Mouse (Mus musculus) erythroid progenitor cell, adult 5-6 weeks (primary cell): ENCODE measurements at regions not wholly inside any gene's neighbourhood (a gene's known extent, or its start where the extent isn't known, plus 50 kb on each side); places are given as distances from the start of the nearest gene placed in this dataset.

ENCODE experiments used
- ATAC-seq: replicated peaks from 2 replicates; pipeline ENCODE4 v1.8.0; 2016; ENCODE audit warnings: moderate number of reproducible peaks, mild to moderate bottlenecking, moderate TSS enrichment, inconsistent platforms; ENCODE audit not compliant: poor library complexity, low FRiP score, severe bottlenecking

DNA sequence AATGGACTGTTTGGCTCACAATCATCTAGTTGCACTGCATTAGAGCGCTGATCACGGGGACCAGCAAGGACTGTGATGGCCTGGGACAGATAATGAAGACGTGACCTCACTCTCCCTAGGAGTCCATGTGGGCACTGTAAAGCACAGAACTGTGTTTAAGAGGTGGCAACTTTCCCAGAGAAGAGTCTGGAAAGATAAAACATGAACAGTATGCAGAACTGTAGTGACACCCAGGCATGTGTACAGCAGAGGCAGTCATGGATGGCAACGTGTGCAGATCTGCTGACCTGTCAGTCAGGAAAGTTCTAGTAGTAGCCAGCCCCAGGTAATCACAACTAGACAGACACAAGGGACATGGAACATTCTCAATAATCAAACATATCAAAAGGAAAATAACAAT is 63.8 kb upstream of the Peli1 start:
- ATAC-seq: no peak

DNA sequence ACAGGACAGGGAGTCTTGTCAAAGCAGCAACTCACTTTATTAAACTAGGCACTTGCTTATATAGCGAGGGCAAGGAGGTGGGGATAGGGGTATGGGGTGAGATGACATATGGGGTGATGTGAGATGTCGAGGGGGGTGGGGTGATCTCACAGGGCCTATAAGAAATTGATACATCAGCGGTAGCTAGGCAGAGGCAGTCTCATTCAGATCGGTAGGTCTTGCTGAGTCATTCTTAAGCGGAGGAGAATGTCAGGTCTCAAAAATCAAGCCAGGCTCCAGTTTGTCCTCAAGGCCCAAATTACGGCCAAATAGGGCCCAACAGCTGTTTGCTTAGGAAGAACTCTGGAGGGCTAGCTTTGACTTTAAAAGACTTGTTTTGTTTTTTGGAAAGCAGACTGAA is 60.7 kb upstream of the Peli1 start:
- no peak for ATAC-seq

DNA sequence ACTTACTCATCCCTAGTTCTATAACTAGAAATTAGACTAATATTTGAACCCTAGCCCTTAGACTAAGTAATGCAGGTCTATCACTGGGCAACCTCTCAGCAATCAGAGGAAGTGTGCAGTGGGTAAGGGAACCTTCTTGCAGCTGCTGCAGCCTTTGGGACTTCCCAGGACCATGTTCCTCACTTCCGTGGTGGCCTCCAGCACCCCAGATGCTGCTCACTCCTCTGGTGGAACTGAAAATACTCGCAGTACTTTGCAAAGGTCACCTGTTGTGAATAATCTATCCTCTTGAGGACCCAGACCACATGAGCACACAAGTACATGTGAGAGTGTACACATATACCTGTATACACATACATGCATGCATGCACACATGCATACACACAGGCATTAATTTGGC is 59.3 kb upstream of the Peli1 start:
- no peak for ATAC-seq

DNA sequence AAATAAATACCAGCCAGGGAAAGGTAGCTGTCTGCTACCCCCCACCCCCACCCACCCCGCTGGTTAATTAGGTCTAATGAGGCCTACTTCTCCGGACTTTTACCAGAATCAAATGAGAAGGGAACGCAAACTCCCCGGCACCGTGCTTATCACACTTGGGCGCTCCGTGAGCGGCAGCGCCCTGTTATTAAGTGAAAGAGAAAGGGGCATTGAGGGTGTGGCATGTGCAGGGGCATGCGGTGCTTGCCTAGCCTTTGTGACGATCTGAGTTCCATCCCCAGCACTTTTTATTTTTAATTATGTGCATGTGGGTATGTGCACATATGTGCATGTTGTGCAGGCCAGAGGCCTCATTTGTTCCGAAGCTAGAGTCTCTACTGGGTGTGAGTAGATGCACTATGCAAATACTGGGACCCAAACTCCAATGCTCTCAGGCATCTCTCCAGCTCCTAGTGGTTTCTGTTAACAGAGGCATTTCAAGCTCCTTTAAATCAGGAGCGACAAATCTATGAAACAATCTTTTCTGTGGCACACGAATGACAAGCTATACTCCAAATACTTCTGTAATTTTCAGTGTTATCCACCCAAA is 57.8 kb upstream of the Peli1 start:
- ATAC-seq: no peak

DNA sequence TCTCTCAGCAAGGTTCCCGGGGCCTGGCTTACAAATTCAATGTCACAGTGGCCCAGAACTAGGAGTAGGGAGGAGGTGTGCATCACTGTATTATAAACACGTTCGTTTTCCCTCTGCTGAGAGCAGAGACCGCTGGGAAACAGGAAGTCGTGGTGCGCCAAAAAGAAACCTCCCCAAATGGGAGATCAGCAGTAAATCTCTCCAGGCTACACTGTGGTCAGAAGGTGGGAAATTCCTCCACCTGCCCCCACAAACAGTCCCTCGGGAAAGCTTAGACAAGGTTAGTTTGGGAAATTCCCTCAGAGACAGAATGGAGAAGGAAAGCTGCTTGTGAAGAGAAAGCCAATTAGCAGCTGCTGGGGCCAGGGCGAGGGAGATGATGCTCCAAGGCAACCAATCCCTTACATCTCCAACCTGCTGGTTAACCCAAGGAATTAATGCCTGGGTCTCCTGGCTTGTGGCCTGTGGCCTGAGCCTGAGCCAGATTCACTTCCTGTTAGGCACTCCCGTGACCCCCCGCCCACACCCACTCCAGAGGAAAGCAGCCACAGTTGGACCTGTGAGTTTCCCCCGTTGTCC is 57.2 kb upstream of the Peli1 start:
- no peak for ATAC-seq

DNA sequence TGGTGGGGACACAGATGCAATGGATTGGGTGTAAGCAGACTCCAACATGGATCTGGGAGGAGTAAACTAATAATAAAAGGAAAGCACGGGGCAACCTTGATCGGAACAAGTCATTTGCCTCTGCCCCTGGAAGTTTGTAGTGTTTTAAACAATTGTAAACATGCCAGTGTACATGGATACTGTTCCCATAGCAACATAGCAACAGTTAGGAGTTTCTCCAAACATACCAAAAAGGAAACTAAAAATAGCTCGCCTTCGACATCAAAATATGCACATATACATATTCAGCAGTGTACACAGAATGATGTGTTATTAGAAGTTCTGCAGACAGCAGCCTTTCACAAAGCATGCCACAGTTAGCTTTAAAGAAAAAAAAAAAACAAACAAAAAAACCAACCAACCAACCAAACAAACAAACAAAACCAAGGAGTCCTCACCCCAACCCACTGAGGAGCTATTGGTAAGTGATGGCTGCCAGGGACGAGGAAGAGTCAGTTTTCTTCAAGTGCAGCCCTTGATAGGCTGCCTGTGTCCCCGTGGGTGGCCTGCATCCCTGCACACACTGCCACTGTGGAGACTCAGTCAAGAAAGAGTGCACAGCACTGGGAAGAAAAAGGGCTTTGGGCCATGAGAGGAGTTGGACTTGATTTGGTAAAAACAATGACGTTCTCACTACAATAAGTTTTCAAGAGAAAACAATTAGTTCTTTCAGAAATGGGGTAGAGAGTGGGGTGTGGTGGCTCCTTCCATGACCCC is 54.8 kb upstream of the Peli1 start:
- ATAC-seq: no peak

DNA sequence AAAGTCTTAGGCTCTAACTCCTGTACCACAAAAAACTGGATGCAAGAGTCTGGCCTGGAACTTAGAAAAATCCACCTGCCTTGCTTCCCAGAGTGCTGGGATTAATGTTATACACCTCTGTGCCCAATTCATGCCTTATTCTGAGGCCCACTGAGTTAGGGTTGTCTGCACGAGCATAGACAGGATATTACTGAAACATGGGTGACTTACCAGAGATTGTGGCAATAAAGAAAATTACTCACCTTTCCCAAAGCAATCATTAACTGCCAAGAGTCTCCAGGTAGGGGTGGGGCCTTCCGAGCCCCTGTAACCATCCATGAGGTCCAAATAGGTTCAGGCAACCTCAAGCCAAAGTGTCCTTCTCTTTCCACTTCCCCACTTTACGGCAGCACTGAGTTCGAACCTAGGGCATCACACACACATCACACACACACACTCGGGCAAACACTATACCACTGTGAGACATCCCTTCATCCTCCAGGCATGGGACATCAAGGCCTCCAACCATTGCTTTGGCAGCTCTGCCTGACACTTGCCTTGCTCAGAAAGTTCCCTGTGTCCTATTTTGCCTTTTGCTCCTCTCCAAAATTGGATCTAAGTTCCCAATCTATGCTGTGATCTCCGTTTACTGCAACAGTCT is 53.7 kb upstream of the Peli1 start:
- no peak for ATAC-seq

DNA sequence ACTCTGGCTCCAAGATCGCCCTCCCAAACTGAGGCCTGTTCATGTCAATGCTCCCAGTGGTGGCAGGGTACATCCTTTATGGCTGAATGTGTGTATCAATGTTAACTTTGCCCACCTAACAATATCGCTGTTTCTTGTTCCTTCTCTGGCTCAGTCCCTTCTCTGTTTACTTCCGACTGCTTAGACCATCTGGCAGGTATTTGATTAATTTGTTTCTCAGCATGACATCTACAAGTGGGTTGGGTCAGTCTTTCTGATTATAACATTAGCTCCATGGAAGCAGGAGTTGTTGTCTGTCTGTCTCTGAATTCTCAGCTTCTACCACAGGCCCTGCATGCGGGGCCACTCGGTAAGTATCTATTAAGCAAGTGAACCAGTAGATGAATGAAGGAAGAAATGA is 49.9 kb upstream of the Peli1 start:
- no peak for ATAC-seq
